Mouse (Mus musculus) stomach, embryonic 16.5 days (tissue): ENCODE data around the gene Pkd1. TPM values are rescaled to one million over a fixed set of nuclear protein-coding genes. Genes with fewer than 3 reads are reported as not detected.

Source experiments
- ATAC-seq: fragments of 200-750 bp; cut with Nextera tagmentation; 2 replicates; pipeline ENCODE4 v1.8.0; 2017; ENCODE audit warnings: moderate number of reproducible peaks, moderate TSS enrichment; ENCODE audit not compliant: insufficient read depth, low FRiP score
- H3K27ac ChIP-seq: fragments of 300-500 bp; sonication (generic); 2 replicates; pipeline ENCODE4 v1.5.1; 2014; ENCODE audit warnings: low read length
- H3K27me3 ChIP-seq: fragments of 300-500 bp; sonication (generic); 2 replicates; pipeline ENCODE4 v1.6.1; 2014; ENCODE audit warnings: low read length, control low read depth, mixed read lengths; ENCODE audit not compliant: control insufficient read depth, insufficient read depth
- H3K36me3 ChIP-seq: fragments of 300-500 bp; sonication (generic); 2 replicates; pipeline ENCODE4 v1.6.1; 2014; ENCODE audit warnings: low read length; ENCODE audit not compliant: control insufficient read depth, insufficient read depth
- H3K4me1 ChIP-seq: fragments of 300-500 bp; sonication (generic); 2 replicates; pipeline ENCODE4 v1.6.1; 2014; ENCODE audit warnings: low read length, control low read depth, mixed read lengths; ENCODE audit not compliant: control insufficient read depth, insufficient read depth
- H3K4me2 ChIP-seq: fragments of 300-500 bp; sonication (generic); 2 replicates; pipeline ENCODE4 v1.6.1; 2014; ENCODE audit warnings: low read depth, low read length, mixed read lengths
- H3K4me3 ChIP-seq: fragments of 300-500 bp; sonication (generic); replicated peaks from 2 replicates; pipeline ENCODE4 v1.5.1; 2014; ENCODE audit warnings: mild to moderate bottlenecking, low read length
- H3K9ac ChIP-seq: fragments of 300-500 bp; sonication (generic); 2 replicates; pipeline ENCODE4 v1.6.1; 2014; ENCODE audit warnings: low read length
- H3K9me3 ChIP-seq: fragments of 300-500 bp; sonication (generic); replicated peaks from 2 replicates; pipeline ENCODE4 v1.6.1; 2016; ENCODE audit warnings: low read length, control low read depth; ENCODE audit not compliant: control insufficient read depth
- WGBS: fragments of 180-500 bp; shearing (Covaris S2); extraction: QIAGEN DNeasy Blood & Tissue Kit; methylation state at CpG from one replicate; pipeline ENCODE4 v1.1.7; 2014; 5-methylcytosine and 5-hydroxymethylcytosine counted together
- polyA plus RNA-seq: library from polyadenylated mRNA; unstranded; fragments of >200 nt; fragmentation: Nextera tagmentation; extraction: Ambion mirVana; gene quantifications from 2 replicates; pipeline ENCODE4 v1.2.1, GENCODE M21; 2015

Gene Pkd1
- polyA plus RNA-seq, 1 experiment from 2014 or later = 21.7 TPM

- Histone ChIP-seq H3K27ac (peak overlapping the region; percentile 85; the same call in 1 of the 2 replicates), H3K36me3 (0 out of 2 replicates have a peak, but pooled peaks cover 6% of the 10 kb centered on the region), H3K4me3 (peak overlapping the region; percentile 65), H3K9me3 (no peaks in the 10 kb centered on the region), H3K27me3 (no peaks in the 10 kb centered on the region), H3K4me1 (peaks cover 37% of the 10 kb centered on the region), H3K9ac (peak overlapping the region; percentile 81), H3K4me2 (peak overlapping the region; percentile 66)
- WGBS = 44% methylated on average over 8 of the region's 8 CpGs
- ATAC-seq = no peak
Observed at GRCm38 (mm10) chr17:24530361-24531050, 19.1 kb upstream of the Pkd1 start.

- H3K27ac ChIP-seq = no peak overlapping the region
- peaks cover 32% of the 10 kb centered on the region for H3K4me1 ChIP-seq
- no peaks in the 10 kb centered on the region for H3K9me3 ChIP-seq
- 0 out of 2 replicates have a peak, but pooled peaks cover 6% of the 10 kb centered on the region for H3K36me3 ChIP-seq
- 0 out of 2 replicates have a peak overlapping the region, but pooled peaks have one; percentile 81 for H3K9ac ChIP-seq
- ATAC-seq = no peak
- 71% methylated on average over 3 of the region's 3 CpGs for WGBS
- no peaks in the 10 kb centered on the region for H3K27me3 ChIP-seq
- no peak overlapping the region for H3K4me3 ChIP-seq
- no peak overlapping the region for H3K4me2 ChIP-seq
Observed at GRCm38 (mm10) chr17:24531064-24531463, 18.6 kb upstream of the Pkd1 start.

GRCm38 (mm10) chr17:24532045-24532444, 17.6 kb upstream of the Pkd1 start:
- 0 out of 2 replicates have a peak overlapping the region, but pooled peaks have one; percentile 36 for H3K9ac ChIP-seq
- no peak overlapping the region for H3K27ac ChIP-seq
- no peaks in the 10 kb centered on the region for H3K9me3 ChIP-seq
- H3K4me3 ChIP-seq = no peak overlapping the region
- H3K4me2 ChIP-seq = 0 out of 2 replicates have a peak overlapping the region, but pooled peaks have one; percentile 5
- peaks cover 25% of the 10 kb centered on the region for H3K4me1 ChIP-seq
- no peaks in the 10 kb centered on the region for H3K27me3 ChIP-seq
- WGBS = 80% methylated on average over 7 of the region's 7 CpGs
- no peak for ATAC-seq
- 0 out of 2 replicates have a peak, but pooled peaks cover 6% of the 10 kb centered on the region for H3K36me3 ChIP-seq

- no peaks in the 10 kb centered on the region for H3K27me3 ChIP-seq
- peaks cover 25% of the 10 kb centered on the region for H3K4me1 ChIP-seq
- H3K27ac ChIP-seq = no peak overlapping the region
- H3K36me3 ChIP-seq = 0 out of 2 replicates have a peak, but pooled peaks cover 6% of the 10 kb centered on the region
- H3K9ac ChIP-seq = peak overlapping the region; percentile 62
- peak overlapping the region; percentile 72 for H3K4me2 ChIP-seq
- H3K9me3 ChIP-seq = no peaks in the 10 kb centered on the region
- peak overlapping the region; percentile 41 for H3K4me3 ChIP-seq
- ATAC-seq = peak; percentile 74
- WGBS = 10% methylated on average over 53 of the region's 53 CpGs
Observed at GRCm38 (mm10) chr17:24533099-24533992, 16.3 kb upstream of the Pkd1 start.

- Histone ChIP-seq H3K27me3 (no peaks in the 10 kb centered on the region), H3K9me3 (no peaks in the 10 kb centered on the region), H3K27ac (0 out of 2 replicates have a peak within 1 kb of the TSS, but pooled peaks have one; percentile 10), H3K4me1 (peaks cover 24% of the 10 kb centered on the region), H3K4me2 (peak within 1 kb of the TSS; percentile 72), H3K36me3 (0 out of 2 replicates have a peak, but pooled peaks cover 6% of the 10 kb centered on the region), H3K4me3 (peak within 1 kb of the TSS; percentile 41), H3K9ac (peak within 1 kb of the TSS; percentile 62)
- 84% methylated on average over 8 of the region's 8 CpGs for WGBS
- ATAC-seq = no peak
Observed at GRCm38 (mm10) chr17:24534160-24534718, 15.4 kb upstream of the Pkd1 start, which contains the start of gene Rab26. Gene Rab26, minus strand, starts transcription at chr17:24534210.

- H3K4me3 ChIP-seq = no peak overlapping the region
- H3K27ac ChIP-seq = 0 out of 2 replicates have a peak overlapping the region, but pooled peaks have one; percentile 10
- no peaks in the 10 kb centered on the region for H3K36me3 ChIP-seq
- ATAC-seq = no peak
- H3K9me3 ChIP-seq = no peaks in the 10 kb centered on the region
- WGBS = 38% methylated on average over 5 of the region's 5 CpGs
- H3K4me1 ChIP-seq = peaks cover 13% of the 10 kb centered on the region
- no peaks in the 10 kb centered on the region for H3K27me3 ChIP-seq
- no peak overlapping the region for H3K4me2 ChIP-seq
- H3K9ac ChIP-seq = 0 out of 2 replicates have a peak overlapping the region, but pooled peaks have one; percentile 23
Observed at GRCm38 (mm10) chr17:24535300-24535699, 14.3 kb upstream of the Pkd1 start.

GRCm38 (mm10) chr17:24537536-24537935, 12.1 kb upstream of the Pkd1 start:
- H3K36me3 ChIP-seq = no peaks in the 10 kb centered on the region
- peaks cover 9% of the 10 kb centered on the region for H3K4me1 ChIP-seq
- no peak overlapping the region for H3K4me3 ChIP-seq
- no peak overlapping the region for H3K27ac ChIP-seq
- H3K9ac ChIP-seq = no peak overlapping the region
- H3K9me3 ChIP-seq = no peaks in the 10 kb centered on the region
- no peaks in the 10 kb centered on the region for H3K27me3 ChIP-seq
- H3K4me2 ChIP-seq = no peak overlapping the region
- no peak for ATAC-seq
- 37% methylated on average over 3 of the region's 3 CpGs for WGBS

- Histone ChIP-seq H3K27me3 (no peaks in the 10 kb centered on the region), H3K4me1 (no peaks in the 10 kb centered on the region; the same call in 1 of the 2 replicates), H3K4me2 (no peak overlapping the region), H3K27ac (no peak overlapping the region), H3K9ac (no peak overlapping the region), H3K36me3 (no peaks in the 10 kb centered on the region), H3K9me3 (no peaks in the 10 kb centered on the region), H3K4me3 (no peak overlapping the region)
- ATAC-seq = 0 out of 2 replicates have a peak, but pooled peaks have one; percentile 32
- WGBS = 65% methylated on average over 8 of the region's 8 CpGs
Observed at GRCm38 (mm10) chr17:24538950-24539349, 10.7 kb upstream of the Pkd1 start.
